Mouse (Mus musculus) G1E (cell line): ENCODE measurements around the gene Acap1. TPM values are rescaled to one million over a fixed set of nuclear protein-coding genes. Genes with fewer than 3 reads are reported as not detected.

ENCODE experiments used
- ATAC-seq: 2 replicates; pipeline ENCODE4 v1.8.0; 2016; ENCODE audit warnings: mild to moderate bottlenecking; ENCODE audit not compliant: insufficient number of reproducible peaks, poor library complexity, low FRiP score, severe bottlenecking; ENCODE audit errors: extremely low read depth
- DNase-seq: peaks from one replicate; pipeline ENCODE4 v3.0.0; 2012; ENCODE audit warnings: low spot score
- H3K27me3 ChIP-seq: 2 replicates; pipeline ENCODE4 v1.6.1; 2012; ENCODE audit warnings: mild to moderate bottlenecking, low read length, inconsistent platforms; ENCODE audit not compliant: insufficient read depth
- H3K36me3 ChIP-seq: replicated peaks from 2 replicates; pipeline ENCODE3; 2012; ENCODE audit warnings: mild to moderate bottlenecking, inconsistent platforms
- H3K4me1 ChIP-seq: 2 replicates; pipeline ENCODE4 v1.6.1; 2012; ENCODE audit warnings: low read depth, low read length, inconsistent platforms, mixed read lengths; ENCODE audit not compliant: insufficient read depth
- H3K4me3 ChIP-seq: 2 replicates; pipeline ENCODE4 v1.5.1; 2012; ENCODE audit warnings: low read depth, mild to moderate bottlenecking, inconsistent platforms, low read length, moderate library complexity, mixed read lengths
- H3K9me3 ChIP-seq: replicated peaks from 2 replicates; pipeline ENCODE4 v1.6.1; 2012; ENCODE audit warnings: inconsistent platforms
- CTCF ChIP-seq: IDR thresholded peaks from 2 replicates; pipeline ENCODE4 v1.5.1; 2012; ENCODE audit warnings: low read depth, low read length, inconsistent platforms, mixed read lengths
- GATA1 ChIP-seq: IDR thresholded peaks from 2 replicates; pipeline ENCODE4 v1.6.1; 2012; ENCODE audit warnings: borderline replicate concordance, low read length, inconsistent platforms, mixed read lengths
- GATA2 ChIP-seq: IDR thresholded peaks from 2 replicates; pipeline ENCODE4 v1.6.1; 2012; ENCODE audit warnings: low read depth, low read length, inconsistent platforms, borderline replicate concordance
- POLR2AphosphoS5 ChIP-seq: IDR thresholded peaks from 2 replicates; pipeline ENCODE4 v1.6.1; 2012; ENCODE audit warnings: low read depth, low read length, inconsistent platforms; ENCODE audit not compliant: insufficient replicate concordance
- TAL1 ChIP-seq: conservative IDR thresholded peaks from 2 replicates; pipeline ENCODE4 v1.6.1; 2012; ENCODE audit warnings: low read depth, low read length, inconsistent platforms, mixed read lengths
- polyA plus RNA-seq: library from polyadenylated mRNA; stranded (reverse); fragments of >175 nt; gene quantifications from 2 replicates; pipeline ENCODE4 v1.2.3, GENCODE M21; 2012
- total RNA-seq, 2 experiments: library from RNA; stranded (forward) in 1 of 2; stranded (reverse) in 1 of 2; fragments of 200-1000 nt in 1 of 2; fragments of >200 nt in 1 of 2; fragmentation: Nextera tagmentation in 1 of 2; gene quantifications; 2 replicates each; pipeline ENCODE4 v1.2.3; 2014 to 2017

Acap1 gene
- total and polyA plus RNA-seq, 3 experiments = 98.7 to 216 (median 103) TPM

DNA sequence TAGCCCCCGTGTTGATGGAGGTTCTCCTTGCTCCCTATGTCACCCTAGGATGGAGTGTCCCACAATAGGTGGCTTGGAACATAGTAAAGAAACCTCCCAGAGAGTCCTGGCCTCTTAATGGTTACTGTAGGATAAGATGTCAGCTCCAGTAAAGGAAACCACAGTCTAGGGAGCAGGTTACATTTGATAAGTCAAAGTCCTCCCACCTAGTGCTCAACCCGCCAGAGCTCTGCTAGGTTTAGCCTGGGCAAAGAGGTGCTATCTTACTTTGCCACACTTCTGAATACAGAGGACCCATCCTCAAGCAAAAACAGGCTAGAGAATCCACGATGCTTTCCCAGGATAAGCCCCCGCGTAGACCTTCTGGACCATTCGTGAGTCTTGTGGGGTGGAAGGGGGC is 16.4 kb downstream of the Acap1 start:
- ATAC-seq = no peak
- H3K4me3 ChIP-seq = no peak overlapping the region

DNA sequence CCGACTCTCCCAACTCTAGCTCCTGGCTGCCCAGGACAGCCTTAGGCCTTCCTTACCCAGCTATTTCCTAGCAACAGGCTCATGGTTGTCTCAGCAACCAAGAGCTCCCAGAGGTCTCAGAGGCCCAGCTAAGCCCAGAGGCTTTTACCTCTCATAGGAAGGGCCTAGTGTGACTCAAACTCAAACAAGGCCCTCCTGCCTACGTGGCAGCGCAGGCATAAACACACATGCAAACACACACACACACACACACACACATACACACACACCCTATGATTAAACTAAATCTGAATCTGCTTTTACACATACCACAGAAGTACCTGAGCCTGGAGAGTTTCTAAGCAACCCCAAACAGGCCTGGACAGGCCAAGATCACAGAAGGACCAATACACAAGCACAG is 16.9 kb downstream of the Acap1 start:
- no peak for TF ChIP-seq GATA2
- TF ChIP-seq TAL1 = no peak
- TF ChIP-seq POLR2AphosphoS5 = no peak
- Histone ChIP-seq H3K27me3 (peaks cover 15% of the 10 kb centered on the region), H3K9me3 (no peaks in the 10 kb centered on the region), H3K36me3 (peaks cover 30% of the 10 kb centered on the region), H3K4me3 (no peak overlapping the region), H3K4me1 (peaks cover 55% of the 10 kb centered on the region)
- no peak for DNase-seq
- ATAC-seq = no peak

More for the DNA sequence above, 16.4 kb downstream of the Acap1 start:
- peaks cover 35% of the 10 kb centered on the region for H3K36me3 ChIP-seq
- no peak for DNase-seq
- peaks cover 57% of the 10 kb centered on the region for H3K4me1 ChIP-seq
- TF ChIP-seq GATA1 (no peak), TAL1 (no peak), GATA2 (no peak), POLR2AphosphoS5 (no peak), CTCF (no peak)
- no peaks in the 10 kb centered on the region for H3K9me3 ChIP-seq
- H3K27me3 ChIP-seq = peaks cover 15% of the 10 kb centered on the region

DNA sequence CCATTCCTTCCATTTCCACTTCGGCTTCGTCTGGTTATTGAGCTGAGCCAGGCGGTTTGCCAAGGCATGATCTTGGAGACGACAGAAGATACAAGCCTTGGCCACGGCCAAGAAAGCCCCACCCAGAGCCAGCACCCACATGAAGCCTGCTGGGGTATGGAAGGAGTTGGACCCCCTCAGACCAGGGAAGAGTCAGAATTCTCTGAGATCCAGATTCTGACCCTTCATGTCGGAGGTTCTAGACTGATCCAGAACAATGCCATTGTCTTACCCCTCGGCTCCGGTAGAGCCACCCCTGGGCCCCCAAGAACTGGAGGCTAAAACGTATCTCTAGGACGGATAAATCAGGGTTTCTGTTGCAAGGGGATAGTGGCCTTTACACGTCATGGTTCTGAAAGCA is 17.5 kb downstream of the Acap1 start, which contains the start of gene Tmem95:
Gene Tmem95, minus strand, starts transcription at position 141 of the 400 bp plus-strand sequence.
- H3K4me1 ChIP-seq = peaks cover 56% of the 10 kb centered on the region
- peaks cover 25% of the 10 kb centered on the region for H3K36me3 ChIP-seq
- DNase-seq (no peak), ATAC-seq (no peak)
- H3K4me3 ChIP-seq = no peak within 1 kb of the TSS; the same call in 1 of the 2 replicates
- peaks cover 15% of the 10 kb centered on the region for H3K27me3 ChIP-seq
- H3K9me3 ChIP-seq = no peaks in the 10 kb centered on the region
- TF ChIP-seq CTCF = no peak
- TF ChIP-seq TAL1 = no peak
- TF ChIP-seq GATA2 = no peak
- TF ChIP-seq GATA1 = no peak
- TF ChIP-seq POLR2AphosphoS5 = no peak

DNA sequence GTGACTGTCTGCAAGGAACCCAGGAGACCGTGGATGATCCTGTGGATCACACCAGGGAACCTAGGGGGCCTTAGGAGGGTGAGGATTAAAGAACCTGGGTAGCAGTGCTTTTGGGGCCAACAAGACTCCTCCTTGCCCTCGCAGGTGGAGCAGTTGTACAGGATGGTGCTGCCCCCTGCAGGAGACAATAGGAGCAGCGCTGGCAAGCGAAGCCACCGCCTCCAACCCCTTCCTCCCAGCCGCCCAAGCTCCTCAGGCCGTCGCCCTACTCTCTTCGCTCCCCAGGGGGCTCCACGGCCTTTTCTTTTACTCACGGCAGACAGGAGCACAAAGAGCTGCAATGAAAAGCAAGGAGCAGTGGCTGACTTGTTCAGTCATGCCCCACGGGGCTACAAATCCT is 18.5 kb downstream of the Acap1 start:
- peaks cover 52% of the 10 kb centered on the region for H3K4me1 ChIP-seq
- no peaks in the 10 kb centered on the region for H3K9me3 ChIP-seq
- peaks cover 19% of the 10 kb centered on the region for H3K27me3 ChIP-seq
- TF ChIP-seq CTCF (peak; percentile 90), TAL1 (no peak)
- H3K36me3 ChIP-seq = peaks cover 15% of the 10 kb centered on the region
- no peak overlapping the region; the same call in 1 of the 2 replicates for H3K4me3 ChIP-seq
- DNase-seq (peak; percentile 64), ATAC-seq (no peak; the same call in 1 of the 2 replicates)

DNA sequence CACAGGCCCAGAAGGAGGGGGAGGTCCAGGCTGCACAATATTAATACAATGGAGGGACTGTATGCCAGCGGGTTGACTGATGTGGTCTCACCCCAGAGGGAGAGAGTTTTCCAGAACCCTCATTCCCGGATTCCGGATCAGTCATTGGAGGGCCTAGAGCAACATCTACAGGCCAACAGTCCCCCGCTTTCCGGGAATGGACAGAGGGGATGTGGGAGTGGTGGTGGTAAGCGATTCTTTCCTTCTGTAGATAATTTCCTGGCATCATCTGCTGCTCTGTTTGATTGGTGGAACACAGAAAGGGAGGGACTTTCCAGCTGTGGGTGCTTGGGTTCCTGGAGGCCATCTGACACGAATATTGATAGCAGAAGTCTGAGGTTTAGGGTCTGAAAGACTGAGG is 19.2 kb downstream of the Acap1 start:
- Histone ChIP-seq H3K4me3 (no peak overlapping the region), H3K27me3 (peaks cover 21% of the 10 kb centered on the region), H3K36me3 (peaks cover 8% of the 10 kb centered on the region), H3K4me1 (peaks cover 45% of the 10 kb centered on the region), H3K9me3 (no peaks in the 10 kb centered on the region)
- ATAC-seq (no peak), DNase-seq (no peak)
- TF ChIP-seq CTCF (no peak), POLR2AphosphoS5 (no peak), TAL1 (no peak), GATA1 (no peak), GATA2 (no peak)

DNA sequence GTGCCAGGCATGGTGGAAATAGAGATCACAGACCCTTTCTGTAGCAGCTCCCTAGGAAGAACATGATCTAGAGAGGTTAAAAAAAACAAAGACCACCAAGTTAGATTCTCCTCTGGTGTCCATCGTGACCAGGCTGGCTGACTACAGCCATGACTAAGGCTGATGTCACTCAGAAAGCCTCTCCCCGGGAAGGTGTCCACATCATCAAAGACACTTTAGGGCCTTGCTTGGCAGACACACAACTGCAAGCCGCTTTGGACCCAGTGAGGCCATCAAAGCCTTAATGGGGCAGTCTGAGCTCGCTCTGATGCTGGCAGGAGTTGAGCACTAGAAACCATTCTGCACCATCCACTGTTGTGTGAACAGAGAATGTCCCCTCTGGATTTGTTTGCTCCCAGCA is 22.9 kb downstream of the Acap1 start:
- DNase-seq (no peak), ATAC-seq (no peak)
- peaks cover 16% of the 10 kb centered on the region for H3K4me1 ChIP-seq
- peaks cover 26% of the 10 kb centered on the region for H3K27me3 ChIP-seq
- H3K36me3 ChIP-seq = no peaks in the 10 kb centered on the region
- H3K4me3 ChIP-seq = no peak overlapping the region
- TF ChIP-seq POLR2AphosphoS5 (no peak), TAL1 (no peak), CTCF (no peak), GATA2 (no peak), GATA1 (no peak)
- no peaks in the 10 kb centered on the region for H3K9me3 ChIP-seq

DNA sequence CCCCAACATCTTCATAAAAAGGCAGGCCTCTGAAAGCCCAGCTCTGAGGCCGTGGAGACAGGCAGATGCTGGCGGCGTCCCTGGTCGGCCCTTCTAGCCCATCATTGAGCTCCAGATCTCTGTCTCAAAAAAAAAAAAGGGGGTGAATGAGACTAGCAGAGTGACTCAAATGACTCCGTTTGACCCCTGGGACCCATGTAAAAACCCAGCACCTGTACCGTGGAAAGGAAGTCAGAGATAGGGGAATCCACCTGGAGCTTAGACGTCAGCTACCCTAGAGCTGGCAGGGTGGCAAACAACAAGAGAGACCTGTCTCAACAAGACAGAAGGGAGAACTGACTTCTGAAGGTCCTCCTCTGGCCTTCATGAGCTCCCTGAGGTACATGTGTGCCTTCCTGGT is 23.5 kb downstream of the Acap1 start:
- DNase-seq (no peak), ATAC-seq (no peak)
- peaks cover 32% of the 10 kb centered on the region for H3K27me3 ChIP-seq
- H3K4me3 ChIP-seq = no peak overlapping the region
- H3K36me3 ChIP-seq = no peaks in the 10 kb centered on the region
- no peaks in the 10 kb centered on the region for H3K9me3 ChIP-seq
- H3K4me1 ChIP-seq = peaks cover 16% of the 10 kb centered on the region
- TF ChIP-seq CTCF (no peak), TAL1 (no peak), GATA1 (no peak), GATA2 (no peak)
